Mouse (Mus musculus) stomach, embryonic 14.5 days (tissue): ENCODE results near the gene Crkl. TPM values are rescaled to one million over a fixed set of nuclear protein-coding genes. Genes with fewer than 3 reads are reported as not detected.
A peak's percentile ranks its signal among the peaks of the same experiment; 100 is the strongest.

Source experiments
- ATAC-seq: fragments of 200-750 bp; cut with Nextera tagmentation; 2 replicates; pipeline ENCODE4 v1.8.0; 2017; ENCODE audit warnings: low read depth, moderate TSS enrichment; ENCODE audit not compliant: insufficient number of reproducible peaks, insufficient read depth, low FRiP score
- H3K27ac ChIP-seq: fragments of 300-500 bp; sonication (generic); 2 replicates; pipeline ENCODE4 v1.5.1; 2014; ENCODE audit warnings: mild to moderate bottlenecking, low read length, moderate library complexity, mixed read lengths
- H3K27me3 ChIP-seq: fragments of 300-500 bp; sonication (generic); 2 replicates; pipeline ENCODE4 v1.6.1; 2014; ENCODE audit warnings: low read length, control low read depth, mixed read lengths; ENCODE audit not compliant: control insufficient read depth, insufficient read depth
- H3K36me3 ChIP-seq: fragments of 300-500 bp; sonication (generic); 2 replicates; pipeline ENCODE4 v1.6.1; 2014; ENCODE audit warnings: mild to moderate bottlenecking, control low read depth, low read length, moderate library complexity, mixed read lengths; ENCODE audit not compliant: control insufficient read depth, insufficient read depth
- H3K4me1 ChIP-seq: fragments of 300-500 bp; sonication (generic); 2 replicates; pipeline ENCODE4 v1.6.1; 2014; ENCODE audit warnings: low read length, control low read depth, mixed read lengths; ENCODE audit not compliant: control insufficient read depth, insufficient read depth
- H3K4me2 ChIP-seq: fragments of 300-500 bp; sonication (generic); replicated peaks from 2 replicates; pipeline ENCODE4 v1.6.1; 2014; ENCODE audit warnings: low read depth, low read length, control low read depth
- H3K4me3 ChIP-seq: fragments of 300-500 bp; sonication (generic); 2 replicates; pipeline ENCODE4 v1.5.1; 2014; ENCODE audit warnings: low read depth, low read length, control low read depth
- H3K9ac ChIP-seq: fragments of 300-500 bp; sonication (generic); replicated peaks from 2 replicates; pipeline ENCODE4 v1.6.1; 2014; ENCODE audit warnings: low read depth, mild to moderate bottlenecking, control low read depth, low read length, moderate library complexity, mixed read lengths
- H3K9me3 ChIP-seq: fragments of 300-500 bp; sonication (generic); 2 replicates; pipeline ENCODE4 v1.6.1; 2016; ENCODE audit warnings: low read depth, low read length, control low read depth; ENCODE audit not compliant: control insufficient read depth
- WGBS: fragments of 180-500 bp; shearing (Covaris S2); extraction: QIAGEN DNeasy Blood & Tissue Kit; methylation state at CpG from one replicate; pipeline ENCODE4 v1.1.7; 2014; 5-methylcytosine and 5-hydroxymethylcytosine counted together
- polyA plus RNA-seq: library from polyadenylated mRNA; unstranded; fragments of >200 nt; fragmentation: Nextera tagmentation; extraction: Ambion mirVana; gene quantifications from 2 replicates; pipeline ENCODE4 v1.2.1, GENCODE M21; 2014

Gene Crkl
- polyA plus RNA-seq, 1 experiment from 2014 or later, result 62.3 TPM

- H3K9ac ChIP-seq, result no peak overlapping the region
- no peaks in the 10 kb centered on the region for H3K27me3 ChIP-seq
- H3K4me2 ChIP-seq, result no peak overlapping the region
- H3K36me3 ChIP-seq, result peaks cover 20% of the 10 kb centered on the region
- H3K4me3 ChIP-seq, result no peak overlapping the region
- no peak overlapping the region for H3K27ac ChIP-seq
- ATAC-seq, result no peak
- no peaks in the 10 kb centered on the region for H3K9me3 ChIP-seq
- H3K4me1 ChIP-seq, result no peaks in the 10 kb centered on the region
Observed at GRCm38 (mm10) chr16:17474091-17474490, 22.3 kb downstream of the Crkl start.

GRCm38 (mm10) chr16:17474761-17475160 lies 23.0 kb downstream of the Crkl start:
- 62% methylated on average over 2 of the region's 2 CpGs for WGBS
- no peak overlapping the region for H3K9ac ChIP-seq
- no peak overlapping the region for H3K4me3 ChIP-seq
- H3K27ac ChIP-seq, result no peak overlapping the region
- no peak for ATAC-seq
- no peaks in the 10 kb centered on the region for H3K27me3 ChIP-seq
- H3K36me3 ChIP-seq, result peaks cover 16% of the 10 kb centered on the region
- H3K4me1 ChIP-seq, result no peaks in the 10 kb centered on the region
- no peaks in the 10 kb centered on the region for H3K9me3 ChIP-seq
- H3K4me2 ChIP-seq, result no peak overlapping the region

GRCm38 (mm10) chr16:17475326-17475725 lies 23.5 kb downstream of the Crkl start:
- no peak for ATAC-seq
- Histone ChIP-seq H3K36me3 (peaks cover 16% of the 10 kb centered on the region), H3K4me1 (no peaks in the 10 kb centered on the region), H3K9ac (no peak overlapping the region), H3K4me3 (no peak overlapping the region), H3K27me3 (no peaks in the 10 kb centered on the region), H3K4me2 (no peak overlapping the region), H3K9me3 (no peaks in the 10 kb centered on the region), H3K27ac (no peak overlapping the region)
- WGBS, result 93% methylated on average over 4 of the region's 4 CpGs

- no peaks in the 10 kb centered on the region for H3K27me3 ChIP-seq
- H3K27ac ChIP-seq, result no peak overlapping the region
- H3K36me3 ChIP-seq, result peaks cover 13% of the 10 kb centered on the region
- WGBS, result 79% methylated on average over 4 of the region's 4 CpGs
- no peak for ATAC-seq
- no peaks in the 10 kb centered on the region for H3K9me3 ChIP-seq
- H3K4me2 ChIP-seq, result no peak overlapping the region
- H3K4me1 ChIP-seq, result no peaks in the 10 kb centered on the region
- no peak overlapping the region for H3K4me3 ChIP-seq
- H3K9ac ChIP-seq, result no peak overlapping the region
Observed at GRCm38 (mm10) chr16:17478331-17478943, 26.6 kb downstream of the Crkl start.

- WGBS, result 78% methylated on average over 2 of the region's 2 CpGs
- no peak overlapping the region for H3K4me2 ChIP-seq
- ATAC-seq, result no peak
- H3K36me3 ChIP-seq, result peaks cover 35% of the 10 kb centered on the region
- H3K27me3 ChIP-seq, result no peaks in the 10 kb centered on the region
- H3K4me3 ChIP-seq, result no peak overlapping the region
- H3K4me1 ChIP-seq, result no peaks in the 10 kb centered on the region
- no peak overlapping the region for H3K27ac ChIP-seq
- no peak overlapping the region for H3K9ac ChIP-seq
- H3K9me3 ChIP-seq, result no peaks in the 10 kb centered on the region
Observed at GRCm38 (mm10) chr16:17481465-17481864, 29.7 kb downstream of the Crkl start.

- no peak overlapping the region for H3K4me2 ChIP-seq
- peaks cover 41% of the 10 kb centered on the region for H3K36me3 ChIP-seq
- H3K9ac ChIP-seq, result no peak overlapping the region
- no peak overlapping the region for H3K27ac ChIP-seq
- H3K4me1 ChIP-seq, result no peaks in the 10 kb centered on the region
- 16% methylated on average over 3 of the region's 3 CpGs for WGBS
- no peak for ATAC-seq
- H3K4me3 ChIP-seq, result no peak overlapping the region
- 0 out of 2 replicates have a peak, but pooled peaks cover 2% of the 10 kb centered on the region for H3K27me3 ChIP-seq
- no peaks in the 10 kb centered on the region for H3K9me3 ChIP-seq
Observed at GRCm38 (mm10) chr16:17486505-17486904, 34.7 kb downstream of the Crkl start.

- Histone ChIP-seq H3K36me3 (peaks cover 31% of the 10 kb centered on the region), H3K4me3 (peak overlapping the region; percentile 31), H3K4me2 (peak overlapping the region; percentile 69), H3K27me3 (0 out of 2 replicates have a peak, but pooled peaks cover 2% of the 10 kb centered on the region), H3K4me1 (no peaks in the 10 kb centered on the region), H3K9me3 (no peaks in the 10 kb centered on the region), H3K9ac (no peak overlapping the region), H3K27ac (no peak overlapping the region)
- WGBS, result 49% methylated on average over 14 of the region's 14 CpGs
- ATAC-seq, result no peak; the same call in 1 of the 2 replicates
Observed at GRCm38 (mm10) chr16:17488478-17489468, 37.0 kb downstream of the Crkl start.

- Histone ChIP-seq H3K36me3 (peaks cover 23% of the 10 kb centered on the region), H3K4me3 (peak within 1 kb of the TSS; percentile 31), H3K4me1 (no peaks in the 10 kb centered on the region), H3K27ac (no peak within 1 kb of the TSS), H3K4me2 (peak within 1 kb of the TSS; percentile 69), H3K9me3 (no peaks in the 10 kb centered on the region), H3K27me3 (0 out of 2 replicates have a peak, but pooled peaks cover 2% of the 10 kb centered on the region), H3K9ac (no peak within 1 kb of the TSS)
- WGBS, result 1% methylated on average over 46 of the region's 47 CpGs
- peak; percentile 81 for ATAC-seq
Observed at GRCm38 (mm10) chr16:17489469-17490111, 37.8 kb downstream of the Crkl start, which contains the start of gene Aifm3. Gene Aifm3 (plus strand): TSS chr16:17489611.
